Mouse (Mus musculus) embryonic facial prominence, embryonic 12.5 days (tissue): ENCODE measurements around the gene Kcnk2. TPM values are rescaled to one million over a fixed set of nuclear protein-coding genes. Genes with fewer than 3 reads are reported as not detected.
"Not testable (repeated sequence)": the region's sequence is repeated elsewhere in the genome, so short reads cannot be mapped to it uniquely, and the experiment has no call there.

Source experiments
- ATAC-seq: fragments of 200-750 bp; cut with Nextera tagmentation; 2 replicates; pipeline ENCODE4 v1.8.0; 2017; ENCODE audit not compliant: insufficient number of reproducible peaks, insufficient read depth, low FRiP score, low TSS enrichment
- H3K27ac ChIP-seq: fragments of 300-500 bp; sonication (generic); 2 replicates; pipeline ENCODE4 v1.5.1; 2016; ENCODE audit warnings: mild to moderate bottlenecking
- H3K27me3 ChIP-seq: fragments of 300-500 bp; sonication (generic); 2 replicates; pipeline ENCODE4 v1.6.1; 2016; ENCODE audit warnings: mild to moderate bottlenecking, moderate library complexity
- H3K36me3 ChIP-seq: fragments of 300-500 bp; sonication (generic); 2 replicates; pipeline ENCODE4 v1.6.1; 2016; ENCODE audit warnings: mild to moderate bottlenecking
- H3K4me1 ChIP-seq: fragments of 300-500 bp; sonication (generic); 2 replicates; pipeline ENCODE4 v1.6.1; 2016
- H3K4me2 ChIP-seq: fragments of 300-500 bp; sonication (generic); replicated peaks from 2 replicates; pipeline ENCODE4 v1.6.1; 2016; ENCODE audit warnings: mild to moderate bottlenecking, moderate library complexity
- H3K4me3 ChIP-seq: fragments of 300-500 bp; sonication (generic); 2 replicates; pipeline ENCODE4 v1.5.1; 2016; ENCODE audit warnings: mild to moderate bottlenecking
- H3K9ac ChIP-seq: fragments of 300-500 bp; sonication (generic); 2 replicates; pipeline ENCODE4 v1.6.1; 2016; ENCODE audit warnings: mild to moderate bottlenecking, moderate library complexity
- H3K9me3 ChIP-seq: fragments of 300-500 bp; sonication (generic); 2 replicates; pipeline ENCODE4 v1.6.1; 2016; ENCODE audit warnings: mild to moderate bottlenecking, moderate library complexity
- WGBS: fragments of 180-500 bp; shearing (Covaris S2); methylation state at CpG from one replicate; pipeline ENCODE4 v1.1.7; 2016; 5-methylcytosine and 5-hydroxymethylcytosine counted together
- polyA plus RNA-seq: library from polyadenylated mRNA; unstranded; fragments of >200 nt; fragmentation: Nextera tagmentation; extraction: Ambion mirVana; gene quantifications from 2 replicates; pipeline ENCODE4 v1.2.1, GENCODE M21; 2016

Gene Kcnk2
- polyA plus RNA-seq, 1 experiment from 2014 or later: 6.3 TPM

GRCm38 (mm10) chr1:189253631-189254030, 148.4 kb downstream of the Kcnk2 start:
- Histone ChIP-seq H3K27ac (no peak overlapping the region), H3K4me1 (no peaks in the 10 kb centered on the region), H3K9ac (no peak overlapping the region), H3K36me3 (no peaks in the 10 kb centered on the region), H3K27me3 (no peaks in the 10 kb centered on the region), H3K9me3 (no peaks in the 10 kb centered on the region), H3K4me3 (no peak overlapping the region), H3K4me2 (no peak overlapping the region)
- no peak for ATAC-seq

- H3K9me3 ChIP-seq: no peaks in the 10 kb centered on the region
- H3K4me3 ChIP-seq: no peak overlapping the region
- no peak overlapping the region for H3K4me2 ChIP-seq
- no peaks in the 10 kb centered on the region for H3K4me1 ChIP-seq
- ATAC-seq: no peak
- no peak overlapping the region for H3K27ac ChIP-seq
- H3K27me3 ChIP-seq: no peaks in the 10 kb centered on the region
- H3K36me3 ChIP-seq: no peaks in the 10 kb centered on the region
- 63% methylated on average over 3 of the region's 3 CpGs for WGBS
- no peak overlapping the region for H3K9ac ChIP-seq
Observed at GRCm38 (mm10) chr1:189253207-189253606, 148.9 kb downstream of the Kcnk2 start.

- H3K27me3 ChIP-seq, H3K27ac ChIP-seq, H3K9ac ChIP-seq, ATAC-seq, H3K4me1 ChIP-seq, H3K4me2 ChIP-seq, H3K4me3 ChIP-seq, H3K9me3 ChIP-seq, H3K36me3 ChIP-seq: not testable (repeated sequence)
- 79% methylated on average over 2 of the region's 2 CpGs for WGBS
Observed at GRCm38 (mm10) chr1:189243206-189243605, 158.9 kb downstream of the Kcnk2 start.

GRCm38 (mm10) chr1:189235261-189235660, 166.8 kb downstream of the Kcnk2 start:
- Histone ChIP-seq H3K9ac (no peak overlapping the region), H3K4me1 (no peaks in the 10 kb centered on the region), H3K27me3 (no peaks in the 10 kb centered on the region), H3K36me3 (no peaks in the 10 kb centered on the region), H3K27ac (no peak overlapping the region), H3K9me3 (no peaks in the 10 kb centered on the region), H3K4me2 (no peak overlapping the region), H3K4me3 (no peak overlapping the region)
- no peak for ATAC-seq
- WGBS: 64% methylated on average over 5 of the region's 5 CpGs

GRCm38 (mm10) chr1:189232829-189233228, 169.2 kb downstream of the Kcnk2 start:
- no peak overlapping the region for H3K9ac ChIP-seq
- WGBS: 79% methylated on average over 6 of the region's 6 CpGs
- no peak overlapping the region for H3K4me2 ChIP-seq
- H3K9me3 ChIP-seq: no peaks in the 10 kb centered on the region
- no peaks in the 10 kb centered on the region for H3K36me3 ChIP-seq
- no peak overlapping the region for H3K27ac ChIP-seq
- no peak overlapping the region for H3K4me3 ChIP-seq
- H3K4me1 ChIP-seq: no peaks in the 10 kb centered on the region
- no peaks in the 10 kb centered on the region for H3K27me3 ChIP-seq
- ATAC-seq: no peak

- no peak overlapping the region for H3K4me2 ChIP-seq
- no peaks in the 10 kb centered on the region for H3K36me3 ChIP-seq
- H3K4me3 ChIP-seq: no peak overlapping the region
- ATAC-seq: no peak
- H3K4me1 ChIP-seq: no peaks in the 10 kb centered on the region
- WGBS: 79% methylated on average over 19 of the region's 19 CpGs
- H3K27ac ChIP-seq: no peak overlapping the region
- no peaks in the 10 kb centered on the region for H3K27me3 ChIP-seq
- H3K9me3 ChIP-seq: no peaks in the 10 kb centered on the region
- H3K9ac ChIP-seq: no peak overlapping the region
Observed at GRCm38 (mm10) chr1:189228222-189229084, 173.6 kb downstream of the Kcnk2 start.

- WGBS: 66% methylated on average over 4 of the region's 4 CpGs
- Histone ChIP-seq H3K27me3 (no peaks in the 10 kb centered on the region), H3K4me2 (no peak overlapping the region), H3K4me1 (no peaks in the 10 kb centered on the region), H3K4me3 (no peak overlapping the region), H3K36me3 (no peaks in the 10 kb centered on the region), H3K9ac (no peak overlapping the region), H3K9me3 (no peaks in the 10 kb centered on the region), H3K27ac (no peak overlapping the region)
- ATAC-seq: no peak
Observed at GRCm38 (mm10) chr1:189227479-189227878, 174.6 kb downstream of the Kcnk2 start.

- Histone ChIP-seq H3K9ac (no peak overlapping the region), H3K4me1 (no peaks in the 10 kb centered on the region), H3K4me3 (no peak overlapping the region), H3K27ac (no peak overlapping the region), H3K27me3 (no peaks in the 10 kb centered on the region), H3K4me2 (no peak overlapping the region), H3K36me3 (no peaks in the 10 kb centered on the region), H3K9me3 (no peaks in the 10 kb centered on the region)
- 88% methylated on average over 10 of the region's 10 CpGs for WGBS
- ATAC-seq: no peak
Observed at GRCm38 (mm10) chr1:189219051-189219450, 183.0 kb downstream of the Kcnk2 start.

GRCm38 (mm10) chr1:189217751-189218564, 184.1 kb downstream of the Kcnk2 start:
- ATAC-seq: no peak
- Histone ChIP-seq H3K4me3 (no peak overlapping the region), H3K4me2 (no peak overlapping the region), H3K9me3 (no peaks in the 10 kb centered on the region), H3K27me3 (no peaks in the 10 kb centered on the region), H3K9ac (no peak overlapping the region), H3K36me3 (no peaks in the 10 kb centered on the region), H3K4me1 (no peaks in the 10 kb centered on the region), H3K27ac (no peak overlapping the region)
- WGBS: 86% methylated on average over 11 of the region's 11 CpGs

GRCm38 (mm10) chr1:189215131-189215530, 186.9 kb downstream of the Kcnk2 start:
- ATAC-seq: no peak
- Histone ChIP-seq H3K9ac (no peak overlapping the region), H3K27ac (no peak overlapping the region), H3K9me3 (no peaks in the 10 kb centered on the region), H3K4me3 (no peak overlapping the region), H3K27me3 (no peaks in the 10 kb centered on the region), H3K4me2 (no peak overlapping the region), H3K36me3 (no peaks in the 10 kb centered on the region), H3K4me1 (no peaks in the 10 kb centered on the region)
- 62% methylated on average over 9 of the region's 9 CpGs for WGBS

- Histone ChIP-seq H3K9ac (no peak overlapping the region), H3K4me2 (no peak overlapping the region), H3K4me3 (no peak overlapping the region), H3K4me1 (no peaks in the 10 kb centered on the region), H3K36me3 (no peaks in the 10 kb centered on the region), H3K27me3 (no peaks in the 10 kb centered on the region), H3K9me3 (no peaks in the 10 kb centered on the region), H3K27ac (no peak overlapping the region)
- no peak for ATAC-seq
- 96% methylated on average over 3 of the region's 3 CpGs for WGBS
Observed at GRCm38 (mm10) chr1:189214477-189214876, 187.6 kb downstream of the Kcnk2 start.

- Histone ChIP-seq H3K9ac (no peak overlapping the region), H3K4me3 (no peak overlapping the region), H3K4me1 (no peaks in the 10 kb centered on the region), H3K27me3 (no peaks in the 10 kb centered on the region), H3K9me3 (no peaks in the 10 kb centered on the region), H3K36me3 (no peaks in the 10 kb centered on the region), H3K27ac (no peak overlapping the region), H3K4me2 (no peak overlapping the region)
- WGBS: 87% methylated on average over 17 of the region's 17 CpGs
- no peak for ATAC-seq
Observed at GRCm38 (mm10) chr1:189209715-189210108, 192.4 kb downstream of the Kcnk2 start.
